Mouse (Mus musculus): Measurements from ENCODE around the gene Kidins220.

DNA sequence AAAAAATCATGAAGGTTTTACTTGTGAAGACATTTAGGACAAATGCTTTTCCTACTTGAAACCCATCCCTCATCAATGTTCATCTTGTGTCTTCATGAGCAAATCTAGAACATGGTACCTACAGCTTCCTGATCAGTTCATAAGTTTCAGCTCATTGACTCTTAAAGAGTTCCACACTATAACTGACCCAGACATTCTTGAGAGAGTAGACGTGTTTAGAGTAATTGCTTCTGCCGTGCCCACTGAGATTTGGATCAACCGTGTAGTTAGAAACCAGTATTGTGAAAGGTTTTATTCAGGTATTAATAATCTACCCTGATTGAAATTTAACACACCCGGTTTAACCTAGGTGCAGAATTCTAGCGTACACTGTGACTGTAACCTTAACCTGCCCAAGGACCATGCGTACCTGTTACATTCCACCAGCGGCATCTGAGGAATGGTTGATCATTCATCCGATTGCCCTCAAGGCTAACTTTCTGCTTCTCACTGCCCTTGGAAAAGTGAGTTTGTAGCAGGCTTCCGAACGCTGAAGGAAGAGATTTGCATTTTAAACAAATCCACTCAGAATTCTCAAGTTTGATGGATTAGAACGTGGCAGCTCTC lies 12.3 kb upstream of the Kidins220 start:
- no peak for TF ChIP-seq POLR2A (IDR thresholded peaks at IDR 0.05; ENCODE audit: insufficient read depth, low read length)
- no peak for TF ChIP-seq CTCF (IDR thresholded peaks at IDR 0.05; ENCODE audit: low read depth, low read length)
- TF ChIP-seq EP300 (IDR thresholded peaks at IDR 0.05; ENCODE audit: insufficient read depth, low read depth, low read length) = no peak

Measured in ES-Bruce4 (cell line).